Mouse (Mus musculus) embryonic facial prominence, embryonic 11.5 days (tissue): ENCODE data around the gene Fen1. TPM values are rescaled to one million over a fixed set of nuclear protein-coding genes. Genes with fewer than 3 reads are reported as not detected.

ENCODE experiments used
- microRNA-seq: library from miRNA; unstranded; fragments of <30 nt; microRNA quantifications from one replicate; pipeline ENCODE4, GENCODE M21; 2016; ENCODE audit warnings: borderline number of aligned reads
- polyA plus RNA-seq: library from polyadenylated mRNA; unstranded; fragments of >200 nt; fragmentation: Nextera tagmentation; extraction: Ambion mirVana; gene quantifications from 2 replicates; pipeline ENCODE4 v1.2.1, GENCODE M21; 2014

Fen1 gene
- polyA plus RNA-seq, 1 experiment from 2014 or later, result 134 TPM

Small RNAs within 50 kb of the gene (microRNA-seq; reads per million reads assigned to microRNA genes)
- 1.4 reads per million for gene Mir6993

Other genes starting within 250 kb of the Fen1 start
- 1,303 and 1,312 TPM in 2 replicates for gene Fth1, start 223.6 kb downstream of the Fen1 start, polyA plus RNA-seq
- gene Best1, start 202.5 kb downstream of the Fen1 start, polyA plus RNA-seq, result 1.7 and 1.9 TPM in 2 replicates
- 53.8 and 56.4 TPM in 2 replicates for gene Rab3il1, start 202.5 kb downstream of the Fen1 start, polyA plus RNA-seq
- 3.7 TPM in 2 replicates for gene Fads3, start 162.6 kb downstream of the Fen1 start, polyA plus RNA-seq
- gene Fads2, start 102.4 kb downstream of the Fen1 start, polyA plus RNA-seq, result 57.0 and 58.8 TPM in 2 replicates
- gene Fads1, start 21.3 kb downstream of the Fen1 start, polyA plus RNA-seq, result 125 and 130 TPM in 2 replicates
- gene Tmem258, start 155 bp downstream of the Fen1 start, polyA plus RNA-seq, result 344 and 377 TPM in 2 replicates
- gene Myrf, start 36.6 kb upstream of the Fen1 start, polyA plus RNA-seq, result 2.4 and 2.6 TPM in 2 replicates
- gene Dagla, start 100.7 kb upstream of the Fen1 start, polyA plus RNA-seq, result 0.98 and 1.3 TPM in 2 replicates
- 2.2 and 2.7 TPM in 2 replicates for gene Syt7, start 184.9 kb upstream of the Fen1 start, polyA plus RNA-seq